Mouse (Mus musculus): Measurements from ENCODE around the gene Hpse.

DNA sequence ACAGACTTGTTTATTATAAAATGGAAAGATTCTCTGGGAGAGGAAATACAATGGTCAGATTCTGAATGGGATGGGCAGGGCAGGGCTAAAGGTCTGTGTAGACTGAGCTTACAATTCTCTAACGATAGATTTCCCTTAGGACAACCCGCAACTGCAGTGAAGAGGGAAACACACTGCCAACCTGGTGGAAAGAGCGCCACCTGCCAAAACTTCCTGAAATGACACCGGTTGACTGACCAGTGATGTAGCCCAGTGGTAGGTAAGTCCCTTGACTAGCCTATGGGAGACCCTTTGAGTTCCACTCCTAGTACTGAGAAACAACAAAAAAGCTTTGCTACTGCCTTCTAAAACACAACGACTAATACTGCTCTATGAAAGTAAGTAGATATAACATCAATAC is 48.1 kb downstream of the Hpse start:
- no peak for TF ChIP-seq CTCF (IDR thresholded peaks at IDR 0.05; ENCODE audit: borderline replicate concordance, control insufficient read depth, extremely low read depth, insufficient read depth, low read length, poor library complexity)
- TF ChIP-seq POLR2A (IDR thresholded peaks at IDR 0.05; ENCODE audit: control insufficient read depth, extremely low read depth, insufficient read depth, low read length, poor library complexity): no peak
